Mouse (Mus musculus) CH12.LX (cell line): ENCODE measurements around the gene Epha6.
A peak's percentile ranks its signal among the peaks of the same experiment; 100 is the strongest.

Source experiments
- CTCF ChIP-seq, 2 experiments: IDR thresholded peaks in 1 of 2; conservative IDR thresholded peaks in 1 of 2; 2 replicates each; pipeline ENCODE4 v1.5.1; 2011 to 2012; ENCODE audit warnings: low read depth in 2 of 2, low read length in 2 of 2, improper control_type of control experiment in 1 of 2, inconsistent platforms in 1 of 2, mild to moderate bottlenecking in 1 of 2, moderate library complexity in 1 of 2
- E2F4 ChIP-seq: IDR thresholded peaks from 2 replicates; pipeline ENCODE4 v1.6.1; 2011; ENCODE audit warnings: low read depth, low read length, improper control_type of control experiment; ENCODE audit not compliant: insufficient replicate concordance
- ELF1 ChIP-seq: IDR thresholded peaks from 2 replicates; pipeline ENCODE4 v1.6.1; 2014; ENCODE audit warnings: low read depth, mild to moderate bottlenecking, inconsistent platforms, low read length, improper control_type of control experiment
- EP300 ChIP-seq: IDR thresholded peaks from 2 replicates; pipeline ENCODE4 v1.6.1; 2011; ENCODE audit warnings: low read length, improper control_type of control experiment
- MAX ChIP-seq: IDR thresholded peaks from 2 replicates; pipeline ENCODE4 v1.6.1; 2011; ENCODE audit warnings: low read length, improper control_type of control experiment
- NRF1 ChIP-seq: IDR thresholded peaks from 2 replicates; pipeline ENCODE4 v1.6.1; 2014; ENCODE audit warnings: low read depth, mild to moderate bottlenecking, inconsistent platforms, low read length, improper control_type of control experiment, moderate library complexity
- POLR2A ChIP-seq: IDR thresholded peaks from 2 replicates; pipeline ENCODE4 v1.6.1; 2011; ENCODE audit warnings: low read depth, mild to moderate bottlenecking, improper control_type of control experiment, low read length
- ZC3H11A ChIP-seq: IDR thresholded peaks from 2 replicates; pipeline ENCODE4 v1.6.1; 2012; ENCODE audit warnings: low read depth, mild to moderate bottlenecking, inconsistent platforms, low read length, improper control_type of control experiment

DNA sequence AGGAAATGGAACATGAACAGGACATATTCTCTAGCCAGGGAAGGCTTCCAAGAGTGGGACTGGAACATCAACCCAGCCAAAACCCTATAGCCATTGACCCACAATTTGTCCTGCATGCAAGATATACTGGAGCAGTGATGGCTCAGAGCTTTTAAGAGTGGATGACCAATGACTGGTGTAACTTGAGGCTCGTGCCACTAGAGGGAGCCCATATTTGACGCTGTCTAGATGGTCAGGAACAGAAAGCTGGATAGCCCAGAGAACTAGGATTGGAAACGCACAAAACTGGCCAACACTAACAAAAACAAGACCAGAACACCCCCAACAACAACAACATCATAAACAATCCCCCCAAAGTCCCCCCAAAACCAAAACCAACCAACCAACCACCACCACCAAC is 758.8 kb downstream of the Epha6 start:
- TF ChIP-seq CTCF (conservative IDR thresholded peaks at IDR 0.05 in 1 of 2, IDR thresholded peaks at IDR 0.05 in 1 of 2; ENCODE audit: low read depth in 2 of 2, low read length in 2 of 2) = peak; percentile 81 to 93
- TF ChIP-seq POLR2A = no peak
- no peak for TF ChIP-seq MAX
- no peak for TF ChIP-seq E2F4
- TF ChIP-seq ELF1 = no peak
- no peak for TF ChIP-seq ZC3H11A
- no peak for TF ChIP-seq NRF1
- TF ChIP-seq EP300 = no peak
